Mouse (Mus musculus): ENCODE results near the gene Blnk. TPM values are rescaled to one million over a fixed set of nuclear protein-coding genes. Genes with fewer than 3 reads are reported as not detected.
A peak's percentile ranks its signal among the peaks of the same experiment; 100 is the strongest.

Gene Blnk
- polyA plus RNA-seq (2015; fragmentation: Nextera tagmentation; extraction: Ambion mirVana): 1.2 and 1.5 TPM in 2 replicates

GRCm38 (mm10) chr19:40994057-40994585 is at the start of gene Blnk:
Blnk (minus strand) TSS chr19:40994535.
- Histone ChIP-seq H3K9me3 (replicated peaks) (no peaks in the 10 kb centered on the region), H3K4me3 (replicated peaks) (no peak within 1 kb of the TSS), H3K4me1 (replicated peaks) (peaks cover 27% of the 10 kb centered on the region), H3K9ac (no peak within 1 kb of the TSS), H3K27me3 (peaks cover 29% of the 10 kb centered on the region), H3K4me2 (peak within 1 kb of the TSS; percentile 20; the same call in 1 of the 2 replicates), H3K36me3 (replicated peaks) (no peaks in the 10 kb centered on the region), H3K27ac (replicated peaks) (no peak within 1 kb of the TSS; the same call in 1 of the 2 replicates)
- 34% methylated on average over 8 of the region's 8 CpGs for WGBS (ENCODE audit: insufficient replicate concordance)
- no peak for ATAC-seq (ENCODE audit: insufficient read depth)

GRCm38 (mm10) chr19:41039110-41039509 is 44.8 kb upstream of the Blnk start:
- Histone ChIP-seq H3K4me1 (replicated peaks) (no peaks in the 10 kb centered on the region), H3K9me3 (replicated peaks) (no peaks in the 10 kb centered on the region), H3K36me3 (replicated peaks) (no peaks in the 10 kb centered on the region), H3K27ac (replicated peaks) (no peak overlapping the region), H3K27me3 (no peaks in the 10 kb centered on the region), H3K4me3 (replicated peaks) (no peak overlapping the region), H3K4me2 (no peak overlapping the region), H3K9ac (no peak overlapping the region)
- ATAC-seq (ENCODE audit: insufficient read depth): no peak
- WGBS (ENCODE audit: insufficient replicate concordance): 58% methylated on average over 7 of the region's 7 CpGs

- Histone ChIP-seq H3K9me3 (replicated peaks) (no peaks in the 10 kb centered on the region), H3K4me3 (replicated peaks) (no peak overlapping the region), H3K36me3 (replicated peaks) (no peaks in the 10 kb centered on the region), H3K9ac (no peak overlapping the region), H3K27me3 (peaks cover 9% of the 10 kb centered on the region), H3K27ac (replicated peaks) (no peak overlapping the region), H3K4me1 (replicated peaks) (no peaks in the 10 kb centered on the region), H3K4me2 (no peak overlapping the region)
- ATAC-seq (ENCODE audit: insufficient read depth): no peak
- 19% methylated on average over 4 of the region's 4 CpGs for WGBS (ENCODE audit: insufficient replicate concordance)
Measured at GRCm38 (mm10) chr19:41035809-41036551, 41.6 kb upstream of the Blnk start.

- no peaks in the 10 kb centered on the region for H3K9me3 ChIP-seq (replicated peaks)
- no peak for ATAC-seq (ENCODE audit: insufficient read depth)
- no peak overlapping the region for H3K9ac ChIP-seq
- H3K4me3 ChIP-seq (replicated peaks): no peak overlapping the region
- peaks cover 12% of the 10 kb centered on the region for H3K27me3 ChIP-seq
- H3K36me3 ChIP-seq (replicated peaks): no peaks in the 10 kb centered on the region
- no peak overlapping the region for H3K4me2 ChIP-seq
- no peak overlapping the region for H3K27ac ChIP-seq (replicated peaks)
- WGBS (ENCODE audit: insufficient replicate concordance): 27% methylated on average over 6 of the region's 6 CpGs
- H3K4me1 ChIP-seq (replicated peaks): no peaks in the 10 kb centered on the region
Measured at GRCm38 (mm10) chr19:41031869-41032268, 37.5 kb upstream of the Blnk start.

GRCm38 (mm10) chr19:41031009-41031408 is 36.7 kb upstream of the Blnk start:
- no peak overlapping the region for H3K27ac ChIP-seq (replicated peaks)
- no peaks in the 10 kb centered on the region for H3K4me1 ChIP-seq (replicated peaks)
- 8% methylated on average over 11 of the region's 11 CpGs for WGBS (ENCODE audit: insufficient replicate concordance)
- no peak overlapping the region for H3K9ac ChIP-seq
- H3K4me2 ChIP-seq: no peak overlapping the region
- H3K4me3 ChIP-seq (replicated peaks): no peak overlapping the region
- H3K36me3 ChIP-seq (replicated peaks): no peaks in the 10 kb centered on the region
- no peak for ATAC-seq (ENCODE audit: insufficient read depth)
- H3K9me3 ChIP-seq (replicated peaks): no peaks in the 10 kb centered on the region
- H3K27me3 ChIP-seq: peaks cover 12% of the 10 kb centered on the region

- H3K9me3 ChIP-seq (replicated peaks): no peaks in the 10 kb centered on the region
- no peaks in the 10 kb centered on the region for H3K4me1 ChIP-seq (replicated peaks)
- peaks cover 12% of the 10 kb centered on the region for H3K27me3 ChIP-seq
- no peak overlapping the region for H3K4me3 ChIP-seq (replicated peaks)
- 58% methylated on average over 6 of the region's 6 CpGs for WGBS (ENCODE audit: insufficient replicate concordance)
- ATAC-seq (ENCODE audit: insufficient read depth): no peak
- no peak overlapping the region for H3K27ac ChIP-seq (replicated peaks)
- H3K4me2 ChIP-seq: no peak overlapping the region
- no peak overlapping the region for H3K9ac ChIP-seq
- H3K36me3 ChIP-seq (replicated peaks): no peaks in the 10 kb centered on the region
Measured at GRCm38 (mm10) chr19:41030161-41030560, 35.8 kb upstream of the Blnk start.

- H3K9me3 ChIP-seq (replicated peaks): no peaks in the 10 kb centered on the region
- no peak within 1 kb of the TSS for H3K27ac ChIP-seq (replicated peaks)
- peaks cover 12% of the 10 kb centered on the region for H3K27me3 ChIP-seq
- H3K36me3 ChIP-seq (replicated peaks): no peaks in the 10 kb centered on the region
- 50% methylated on average over 6 of the region's 6 CpGs for WGBS (ENCODE audit: insufficient replicate concordance)
- H3K4me3 ChIP-seq (replicated peaks): no peak within 1 kb of the TSS
- no peak within 1 kb of the TSS for H3K4me2 ChIP-seq
- no peaks in the 10 kb centered on the region for H3K4me1 ChIP-seq (replicated peaks)
- ATAC-seq (ENCODE audit: insufficient read depth): no peak
- no peak within 1 kb of the TSS for H3K9ac ChIP-seq
Measured at GRCm38 (mm10) chr19:41029219-41029618, 34.9 kb upstream of the Blnk start, which contains the start of gene Dntt. Dntt (plus strand) TSS chr19:41029275.

- ATAC-seq (ENCODE audit: insufficient read depth): no peak
- no peak overlapping the region for H3K9ac ChIP-seq
- H3K27me3 ChIP-seq: peaks cover 12% of the 10 kb centered on the region
- WGBS (ENCODE audit: insufficient replicate concordance): 79% methylated on average over 9 of the region's 9 CpGs
- no peaks in the 10 kb centered on the region for H3K36me3 ChIP-seq (replicated peaks)
- no peaks in the 10 kb centered on the region for H3K4me1 ChIP-seq (replicated peaks)
- H3K27ac ChIP-seq (replicated peaks): no peak overlapping the region
- no peak overlapping the region for H3K4me3 ChIP-seq (replicated peaks)
- H3K4me2 ChIP-seq: no peak overlapping the region
- no peaks in the 10 kb centered on the region for H3K9me3 ChIP-seq (replicated peaks)
Measured at GRCm38 (mm10) chr19:41027601-41028000, 33.3 kb upstream of the Blnk start.

- WGBS (ENCODE audit: insufficient replicate concordance): 65% methylated on average over 5 of the region's 5 CpGs
- no peak overlapping the region for H3K9ac ChIP-seq
- peaks cover 12% of the 10 kb centered on the region for H3K27me3 ChIP-seq
- H3K4me1 ChIP-seq (replicated peaks): no peaks in the 10 kb centered on the region
- H3K36me3 ChIP-seq (replicated peaks): no peaks in the 10 kb centered on the region
- no peak overlapping the region for H3K27ac ChIP-seq (replicated peaks)
- H3K4me2 ChIP-seq: no peak overlapping the region
- H3K4me3 ChIP-seq (replicated peaks): no peak overlapping the region
- H3K9me3 ChIP-seq (replicated peaks): no peaks in the 10 kb centered on the region
- ATAC-seq (ENCODE audit: insufficient read depth): no peak
Measured at GRCm38 (mm10) chr19:41027024-41027423, 32.7 kb upstream of the Blnk start.

GRCm38 (mm10) chr19:41026551-41026950 is 32.2 kb upstream of the Blnk start:
- Histone ChIP-seq H3K27me3 (peaks cover 8% of the 10 kb centered on the region), H3K4me1 (replicated peaks) (no peaks in the 10 kb centered on the region), H3K9ac (no peak overlapping the region), H3K9me3 (replicated peaks) (no peaks in the 10 kb centered on the region), H3K36me3 (replicated peaks) (no peaks in the 10 kb centered on the region), H3K4me2 (no peak overlapping the region), H3K27ac (replicated peaks) (no peak overlapping the region), H3K4me3 (replicated peaks) (no peak overlapping the region)
- ATAC-seq (ENCODE audit: insufficient read depth): no peak
- WGBS (ENCODE audit: insufficient replicate concordance): 64% methylated on average over 8 of the region's 8 CpGs

- Histone ChIP-seq H3K4me1 (replicated peaks) (no peaks in the 10 kb centered on the region), H3K9me3 (replicated peaks) (no peaks in the 10 kb centered on the region), H3K27ac (replicated peaks) (no peak overlapping the region), H3K27me3 (peaks cover 4% of the 10 kb centered on the region; the same call in 1 of the 2 replicates), H3K36me3 (replicated peaks) (no peaks in the 10 kb centered on the region), H3K9ac (no peak overlapping the region), H3K4me3 (replicated peaks) (no peak overlapping the region), H3K4me2 (no peak overlapping the region)
- no peak for ATAC-seq (ENCODE audit: insufficient read depth)
- WGBS (ENCODE audit: insufficient replicate concordance): 47% methylated on average over 4 of the region's 4 CpGs
Measured at GRCm38 (mm10) chr19:41022244-41022643, 27.9 kb upstream of the Blnk start.
